Mouse (Mus musculus) CD4-positive, CD25-positive, alpha-beta regulatory T cell, adult 2 months (primary cell): ENCODE data around the gene Anxa1.
A peak's percentile ranks its signal among the peaks of the same experiment; 100 is the strongest.

ENCODE experiments used
- DNase-seq: peaks from one replicate; pipeline ENCODE4 v3.0.0-alpha.2; 2012; ENCODE audit warnings: low read depth, low spot score

The Anxa1 gene

GRCm38 (mm10) chr19:20381207-20381752, 9.5 kb downstream of the Anxa1 start:
- no peak for DNase-seq

- no peak for DNase-seq
Measured at GRCm38 (mm10) chr19:20370175-20370574, 20.6 kb downstream of the Anxa1 start.

- DNase-seq = no peak
Measured at GRCm38 (mm10) chr19:20366571-20366970, 24.2 kb downstream of the Anxa1 start.

GRCm38 (mm10) chr19:20366010-20366409, 24.7 kb downstream of the Anxa1 start:
- DNase-seq = no peak

GRCm38 (mm10) chr19:20365364-20365763, 25.4 kb downstream of the Anxa1 start:
- DNase-seq = no peak

- DNase-seq = no peak
Measured at GRCm38 (mm10) chr19:20364931-20365330, 25.8 kb downstream of the Anxa1 start.

- peak; percentile 15 for DNase-seq
Measured at GRCm38 (mm10) chr19:20363221-20363620, 27.5 kb downstream of the Anxa1 start.

GRCm38 (mm10) chr19:20361917-20362577, 28.7 kb downstream of the Anxa1 start:
- DNase-seq = peak; percentile 55

GRCm38 (mm10) chr19:20358679-20359078, 32.1 kb downstream of the Anxa1 start:
- DNase-seq = no peak

GRCm38 (mm10) chr19:20345317-20345917, 45.3 kb downstream of the Anxa1 start:
- peak; percentile 76 for DNase-seq

- DNase-seq = peak; percentile 65
Measured at GRCm38 (mm10) chr19:20344511-20345316, 46.0 kb downstream of the Anxa1 start.

GRCm38 (mm10) chr19:20344052-20344451, 46.7 kb downstream of the Anxa1 start:
- DNase-seq = no peak
